In the genomic region with DNA sequence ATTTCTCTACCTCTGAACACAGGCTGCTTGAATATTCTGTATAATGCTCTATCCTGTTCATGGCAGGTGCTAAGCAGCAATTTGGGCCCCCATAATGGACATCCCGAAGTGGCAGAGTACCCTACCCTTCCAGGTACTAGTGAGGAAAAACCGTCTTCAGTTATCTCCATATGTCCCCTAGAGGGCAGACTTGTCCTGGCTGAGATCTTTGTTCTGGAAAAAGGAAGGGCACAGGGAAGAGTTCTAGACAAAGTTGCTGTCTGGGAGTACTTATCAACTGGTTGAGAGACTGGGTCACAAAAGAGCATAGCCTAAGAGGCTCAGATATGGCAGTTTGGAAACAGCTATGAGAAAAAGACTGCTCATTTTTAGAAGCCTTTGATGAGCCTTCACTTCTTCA, we compare ENCODE assay signal across 9 mouse cellular contexts.
A peak's percentile ranks its signal among the peaks of the same experiment; 100 is the strongest.
DNase-seq lines count a peak whose midpoint lies in the region; ATAC-seq lines count a peak whose summit lies in the region.
"Had no signal": no experiment of that assay in that cellular context is flagged by ENCODE, and none has a peak within 500 bp of the region (broad histone marks: within the 10 kb centered on the region; RNA-seq: fewer than 3 reads in every experiment).

No protein-coding gene starts in this region.

- H3K36me3 ChIP-seq in midbrain, embryonic 10.5 days: no peaks in the 10 kb centered on the region
- no peaks in the 10 kb centered on the region for H3K36me3 ChIP-seq in midbrain, embryonic 16.5 days (ENCODE audit: control insufficient read depth, insufficient read depth, low read length)
- no peaks in the 10 kb centered on the region for H3K36me3 ChIP-seq in forebrain, embryonic 15.5 days
- H3K36me3 ChIP-seq: lung, embryonic 15.5 days had no signal

- H3K9me3 ChIP-seq in midbrain, embryonic 10.5 days (replicated peaks): no peaks in the 10 kb centered on the region
- H3K9me3 ChIP-seq in midbrain, embryonic 16.5 days (replicated peaks; ENCODE audit: control insufficient read depth, low read length, poor library complexity, severe bottlenecking): no peaks in the 10 kb centered on the region
- no peaks in the 10 kb centered on the region for H3K9me3 ChIP-seq in forebrain, embryonic 15.5 days
- H3K9me3 ChIP-seq: lung, embryonic 15.5 days had no signal

- ATAC-seq in midbrain, embryonic 16.5 days: no peak
- ATAC-seq in forebrain, embryonic 15.5 days (replicated peaks): 0 out of 2 replicates have a peak, but pooled peaks have one; percentile 51

- no peak overlapping the region for H3K4me2 ChIP-seq in midbrain, embryonic 16.5 days (ENCODE audit: low read length)
- no peak overlapping the region for H3K4me2 ChIP-seq in forebrain, embryonic 15.5 days (replicated peaks)
- H3K4me2 ChIP-seq: lung, embryonic 15.5 days had no signal

- no peak overlapping the region for H3K27ac ChIP-seq in midbrain, embryonic 10.5 days (replicated peaks)
- H3K27ac ChIP-seq in midbrain, embryonic 16.5 days (ENCODE audit: low read length): no peak overlapping the region
- H3K27ac ChIP-seq in forebrain, embryonic 15.5 days (replicated peaks): no peak overlapping the region
- H3K27ac ChIP-seq: lung, embryonic 15.5 days had no signal

- H3K27me3 ChIP-seq in midbrain, embryonic 10.5 days (ENCODE audit: low read depth, poor library complexity, severe bottlenecking): no peaks in the 10 kb centered on the region
- H3K27me3 ChIP-seq in midbrain, embryonic 16.5 days (ENCODE audit: control insufficient read depth, insufficient read depth, low read depth, low read length): no peaks in the 10 kb centered on the region
- no peaks in the 10 kb centered on the region for H3K27me3 ChIP-seq in forebrain, embryonic 15.5 days
- H3K27me3 ChIP-seq: lung, embryonic 15.5 days had no signal

- no peak overlapping the region for H3K4me3 ChIP-seq in midbrain, embryonic 10.5 days
- no peak overlapping the region for H3K4me3 ChIP-seq in midbrain, embryonic 16.5 days (ENCODE audit: low read depth, low read length)
- H3K4me3 ChIP-seq in forebrain, embryonic 15.5 days: no peak overlapping the region
- H3K4me3 ChIP-seq: lung, embryonic 15.5 days had no signal

- peak; percentile 46 to 69 for DNase-seq in cerebellum, postnatal 14 days
- no peak for DNase-seq in cerebellum, adult 8-10 months
- peak; percentile 22 for DNase-seq in midbrain, embryonic 10.5 days (ENCODE audit: low spot score)
- DNase-seq in left cerebral cortex, postnatal 25 days (ENCODE audit: low spot score in 2 of 2): peak; percentile 42 to 71
- DNase-seq in right cerebral cortex, postnatal 4 days: peak; percentile 11
- no peak for DNase-seq in urinary bladder, postnatal 10 days (ENCODE audit: low spot score)

- H3K4me1 ChIP-seq in midbrain, embryonic 10.5 days: no peaks in the 10 kb centered on the region
- H3K4me1 ChIP-seq in midbrain, embryonic 16.5 days (ENCODE audit: control insufficient read depth, insufficient read depth, low read length): no peaks in the 10 kb centered on the region
- H3K4me1 ChIP-seq in forebrain, embryonic 15.5 days: no peaks in the 10 kb centered on the region
- H3K4me1 ChIP-seq: lung, embryonic 15.5 days had no signal

- intact Hi-C loops in left cerebral cortex, postnatal 25 days (cut with DNase I): loop anchor here (1.0 to 10.0 kb wide), 3 partner anchors 145 to 379 kb away; no protein-coding TSS in a partner anchor

- no peak overlapping the region for H3K9ac ChIP-seq in midbrain, embryonic 16.5 days (ENCODE audit: low read depth, low read length)
- H3K9ac ChIP-seq in forebrain, embryonic 15.5 days (replicated peaks): no peak overlapping the region
- H3K9ac ChIP-seq: lung, embryonic 15.5 days had no signal

- WGBS in midbrain, embryonic 10.5 days: 34% methylated on average over 2 of the region's 2 CpGs
- 26% methylated on average over 2 of the region's 2 CpGs for WGBS in midbrain, embryonic 16.5 days
- 43% methylated on average over 2 of the region's 2 CpGs for WGBS in forebrain, embryonic 15.5 days

Comparison
In these comparisons a context has a peak if more than half of its experiments do, and no peak if none do; other contexts are left out.
1. DNase-seq: peak in cerebellum, postnatal 14 days (2 of 2), midbrain, embryonic 10.5 days (single experiment), left cerebral cortex, postnatal 25 days (2 of 2) and right cerebral cortex, postnatal 4 days (single experiment); none in cerebellum, adult 8-10 months (single experiment) and urinary bladder, postnatal 10 days (single experiment).